Mouse (Mus musculus): Measurements from ENCODE around the gene Ica1l. TPM values are rescaled to one million over a fixed set of nuclear protein-coding genes. Genes with fewer than 3 reads are reported as not detected.

The Ica1l gene
- 2.1 and 2.6 TPM in 2 replicates for polyA plus RNA-seq (2012; rRNA removed)

GRCm38 (mm10) chr1:60042796-60043469 is at the start of gene Ica1l:
TSS of gene Ica1l (minus strand) at chr1:60043184.

Other genes with a start within 250 kb of the Ica1l start
- gene Fam117b, start 130.2 kb downstream of the Ica1l start, polyA plus RNA-seq (2012; rRNA removed) = 16.4 and 20.9 TPM in 2 replicates
- gene Carf, start 55.1 kb upstream of the Ica1l start, polyA plus RNA-seq (2012; rRNA removed) = 4.0 and 8.1 TPM in 2 replicates
- gene Wdr12, start 55.5 kb upstream of the Ica1l start, polyA plus RNA-seq (2012; rRNA removed) = 22.5 and 31.3 TPM in 2 replicates
- 3.2 and 6.0 TPM in 2 replicates for gene Nbeal1, start 137.4 kb upstream of the Ica1l start, polyA plus RNA-seq (2012; rRNA removed)

Data from central nervous system, embryonic 11.5 days (tissue).